ENCODE assay signal across 11 mouse cellular contexts in genomic region chr6:99269921-99270320, GRCm38 (mm10).
A peak's percentile ranks its signal among the peaks of the same experiment; 100 is the strongest.
DNase-seq lines count a peak whose midpoint lies in the region; ATAC-seq and TF ChIP-seq lines count a peak whose summit lies in the region.
"Had no signal": no experiment of that assay in that cellular context is flagged by ENCODE, and none has a peak within 500 bp of the region (broad histone marks: within the 10 kb centered on the region; RNA-seq: fewer than 3 reads in every experiment).

No protein-coding gene starts in this region.

- H3K27me3 ChIP-seq in heart, embryonic 11.5 days (ENCODE audit: control insufficient read depth, insufficient read depth, low read length): no peaks in the 10 kb centered on the region
- no peaks in the 10 kb centered on the region; the same call in 1 of the 2 replicates for H3K27me3 ChIP-seq in kidney, embryonic 16.5 days (ENCODE audit: insufficient read depth, low read length)

- H3K4me2 ChIP-seq in heart, embryonic 11.5 days: no peak overlapping the region
- no peak overlapping the region for H3K4me2 ChIP-seq in kidney, embryonic 16.5 days (replicated peaks; ENCODE audit: low read depth, low read length)

- peak; percentile 62 for ATAC-seq in megakaryocyte progenitor cell, adult 5-6 weeks (replicated peaks; ENCODE audit: poor library complexity)
- ATAC-seq in heart, embryonic 11.5 days (replicated peaks; ENCODE audit: insufficient number of reproducible peaks, low FRiP score, low TSS enrichment): no peak
- no peak for ATAC-seq in kidney, embryonic 16.5 days (ENCODE audit: low FRiP score, low TSS enrichment)

- no peak for TF ChIP-seq CTCF in brain, embryonic 14.5 days (IDR thresholded peaks at IDR 0.05; ENCODE audit: borderline replicate concordance, extremely low read depth, insufficient read depth, insufficient read length)

- H3K9ac ChIP-seq in heart, embryonic 11.5 days (ENCODE audit: low read depth, low read length): no peak overlapping the region
- no peak overlapping the region for H3K9ac ChIP-seq in kidney, embryonic 16.5 days (replicated peaks; ENCODE audit: low read length)

- H3K27ac ChIP-seq in heart, embryonic 11.5 days (ENCODE audit: low read depth, low read length): no peak overlapping the region
- H3K27ac ChIP-seq in kidney, embryonic 16.5 days (ENCODE audit: low read length): no peak overlapping the region

- no peak overlapping the region for H3K4me3 ChIP-seq in heart, embryonic 11.5 days (ENCODE audit: low read depth, low read length)
- H3K4me3 ChIP-seq in kidney, embryonic 16.5 days (ENCODE audit: low read length): no peak overlapping the region
- H3K4me3 ChIP-seq: erythroblast, embryonic 14.5 days had no signal

- H3K36me3 ChIP-seq in heart, embryonic 11.5 days (ENCODE audit: control insufficient read depth, insufficient read depth, low read length): no peaks in the 10 kb centered on the region
- H3K36me3 ChIP-seq in kidney, embryonic 16.5 days (ENCODE audit: insufficient read depth, low read length): no peaks in the 10 kb centered on the region

- no peak for TF ChIP-seq POLR2A in brain, embryonic 14.5 days (IDR thresholded peaks at IDR 0.05; ENCODE audit: borderline replicate concordance, extremely low read depth, insufficient read depth, insufficient read length, poor library complexity, severe bottlenecking)

- peak; percentile 24 to 26 for DNase-seq in frontal cortex, postnatal 36 days (ENCODE audit: low spot score in 2 of 2)
- no peak for DNase-seq in frontal cortex, postnatal 25 days (ENCODE audit: low spot score in 2 of 2)
- DNase-seq in 3T3-L1 (ENCODE audit: low read depth, low spot score): peak; percentile 20
- DNase-seq in brain, embryonic 14.5 days (ENCODE audit: low read depth): peak; percentile 48
- DNase-seq in adrenal gland, adult 2 months: no peak
- DNase-seq: cerebellum, adult 9-11 months; lung, postnatal 36 days had no signal

- WGBS in heart, embryonic 11.5 days (ENCODE audit: insufficient replicate concordance): 76% methylated on average over 6 of the region's 6 CpGs
- WGBS in kidney, embryonic 16.5 days: 62% methylated on average over 6 of the region's 6 CpGs

- peaks cover 27% of the 10 kb centered on the region for H3K4me1 ChIP-seq in heart, embryonic 11.5 days (ENCODE audit: control insufficient read depth, insufficient read depth, low read length)
- H3K4me1 ChIP-seq in kidney, embryonic 16.5 days (ENCODE audit: insufficient read depth, low read length): peaks cover 29% of the 10 kb centered on the region

- H3K9me3 ChIP-seq in heart, embryonic 11.5 days (replicated peaks; ENCODE audit: control insufficient read depth, low read length): no peaks in the 10 kb centered on the region
- H3K9me3 ChIP-seq in kidney, embryonic 16.5 days (ENCODE audit: low read length): no peaks in the 10 kb centered on the region

Comparison
In these comparisons a context has a peak if more than half of its experiments do, and no peak if none do; other contexts are left out.
1. DNase-seq: peak in frontal cortex, postnatal 36 days (2 of 2), 3T3-L1 (single experiment) and brain, embryonic 14.5 days (single experiment); none in frontal cortex, postnatal 25 days (0 of 2) and adrenal gland, adult 2 months (single experiment).